Mouse (Mus musculus) limb, embryonic 14.5 days (tissue): ENCODE data around the gene Marc1. TPM values are rescaled to one million over a fixed set of nuclear protein-coding genes. Genes with fewer than 3 reads are reported as not detected.

Experiments used
- ATAC-seq: fragments of 200-750 bp; cut with Nextera tagmentation; 2 replicates; pipeline ENCODE4 v1.8.0; 2017; ENCODE audit warnings: low read depth, moderate number of reproducible peaks, moderate TSS enrichment; ENCODE audit not compliant: low FRiP score
- DNase-seq: peaks from one replicate; pipeline ENCODE4 v3.0.0-alpha.2; 2015; ENCODE audit warnings: low spot score
- H3K27ac ChIP-seq: fragments of 300-500 bp; sonication (generic); replicated peaks from 2 replicates; pipeline ENCODE4 v1.5.1; 2014; ENCODE audit warnings: low read depth, mild to moderate bottlenecking, low read length, moderate library complexity, mixed read lengths
- H3K27me3 ChIP-seq: fragments of 300-500 bp; sonication (generic); 2 replicates; pipeline ENCODE4 v1.6.1; 2014; ENCODE audit warnings: low read length, mixed read lengths; ENCODE audit not compliant: control insufficient read depth, insufficient read depth
- H3K36me3 ChIP-seq: fragments of 300-500 bp; sonication (generic); 2 replicates; pipeline ENCODE4 v1.6.1; 2014; ENCODE audit warnings: mild to moderate bottlenecking, low read length, moderate library complexity, mixed read lengths; ENCODE audit not compliant: control insufficient read depth, insufficient read depth
- H3K4me1 ChIP-seq: fragments of 300-500 bp; sonication (generic); 2 replicates; pipeline ENCODE4 v1.6.1; 2014; ENCODE audit warnings: antibody characterized with exemption, low read length, mixed read lengths; ENCODE audit not compliant: control insufficient read depth, insufficient read depth
- H3K4me2 ChIP-seq: fragments of 300-500 bp; sonication (generic); replicated peaks from 2 replicates; pipeline ENCODE4 v1.6.1; 2014; ENCODE audit warnings: low read depth, mild to moderate bottlenecking, low read length, moderate library complexity; ENCODE audit not compliant: severe bottlenecking
- H3K4me3 ChIP-seq: fragments of 300-500 bp; sonication (generic); replicated peaks from 2 replicates; pipeline ENCODE4 v1.5.1; 2014; ENCODE audit warnings: low read length
- H3K9ac ChIP-seq: fragments of 300-500 bp; sonication (generic); 2 replicates; pipeline ENCODE4 v1.6.1; 2014; ENCODE audit warnings: mild to moderate bottlenecking, low read depth, low read length, moderate library complexity; ENCODE audit not compliant: severe bottlenecking
- H3K9me3 ChIP-seq: fragments of 300-500 bp; sonication (generic); 2 replicates; pipeline ENCODE4 v1.6.1; 2016; ENCODE audit warnings: low read length; ENCODE audit not compliant: control insufficient read depth
- POLR2A ChIP-seq: fragments of 200-500 bp; IDR thresholded peaks from 2 replicates; pipeline ENCODE4 v1.8.0; 2012; ENCODE audit warnings: inconsistent platforms, mild to moderate bottlenecking, moderate library complexity, borderline replicate concordance; ENCODE audit not compliant: insufficient read depth, insufficient read length; ENCODE audit errors: extremely low read depth
- WGBS: fragments of 180-500 bp; shearing (Covaris S2); extraction: QIAGEN DNeasy Blood & Tissue Kit; methylation state at CpG from one replicate; pipeline ENCODE4 v1.1.7; 2014; 5-methylcytosine and 5-hydroxymethylcytosine counted together
- polyA plus RNA-seq, 2 experiments: library from polyadenylated mRNA; depleted of rRNA in 1 of 2; stranded (reverse) in 1 of 2; unstranded in 1 of 2; fragments of >200 nt; fragmentation: Nextera tagmentation in 1 of 2; extraction: Ambion mirVana in 1 of 2; gene quantifications; 2 replicates each; pipeline versions ENCODE4 v1.2.1 to v1.2.3; 2012 to 2014

Gene Marc1
- polyA plus RNA-seq, 2 experiments = 0.11 to 0.13 TPM

GRCm38 (mm10) chr1:184775289-184775688 is 35.8 kb downstream of the Marc1 start:
- Histone ChIP-seq H3K36me3 (no peaks in the 10 kb centered on the region), H3K9me3 (no peaks in the 10 kb centered on the region), H3K27me3 (no peaks in the 10 kb centered on the region), H3K9ac (no peak overlapping the region), H3K4me3 (no peak overlapping the region), H3K4me2 (no peak overlapping the region), H3K4me1 (no peaks in the 10 kb centered on the region), H3K27ac (no peak overlapping the region)
- DNase-seq = no peak
- no peak for TF ChIP-seq POLR2A
- 65% methylated on average over 9 of the region's 9 CpGs for WGBS
- no peak for ATAC-seq

- Histone ChIP-seq H3K9ac (no peak overlapping the region), H3K27ac (no peak overlapping the region), H3K9me3 (no peaks in the 10 kb centered on the region), H3K4me2 (peak overlapping the region; percentile 2), H3K36me3 (no peaks in the 10 kb centered on the region), H3K27me3 (no peaks in the 10 kb centered on the region), H3K4me1 (no peaks in the 10 kb centered on the region), H3K4me3 (0 out of 2 replicates have a peak overlapping the region, but pooled peaks have one; percentile 0)
- 13% methylated on average over 9 of the region's 9 CpGs for WGBS
- no peak for DNase-seq
- no peak for TF ChIP-seq POLR2A
- no peak for ATAC-seq
Observed at GRCm38 (mm10) chr1:184771891-184772249, 39.2 kb downstream of the Marc1 start.

GRCm38 (mm10) chr1:184771202-184771890 is 39.8 kb downstream of the Marc1 start:
- H3K4me1 ChIP-seq = no peaks in the 10 kb centered on the region
- H3K27ac ChIP-seq = no peak overlapping the region
- peak; percentile 87 for DNase-seq
- H3K4me2 ChIP-seq = peak overlapping the region; percentile 33
- no peaks in the 10 kb centered on the region for H3K27me3 ChIP-seq
- H3K9me3 ChIP-seq = no peaks in the 10 kb centered on the region
- H3K36me3 ChIP-seq = no peaks in the 10 kb centered on the region
- ATAC-seq = peak; percentile 63
- H3K4me3 ChIP-seq = 0 out of 2 replicates have a peak overlapping the region, but pooled peaks have one; percentile 0
- no peak for TF ChIP-seq POLR2A
- 16% methylated on average over 18 of the region's 18 CpGs for WGBS
- 0 out of 2 replicates have a peak overlapping the region, but pooled peaks have one; percentile 16 for H3K9ac ChIP-seq

GRCm38 (mm10) chr1:184763866-184764265 is 47.2 kb downstream of the Marc1 start:
- ATAC-seq (no peak), DNase-seq (no peak)
- peaks cover 7% of the 10 kb centered on the region; the same call in 1 of the 2 replicates for H3K4me1 ChIP-seq
- WGBS = 31% methylated on average over 3 of the region's 3 CpGs
- H3K9me3 ChIP-seq = no peaks in the 10 kb centered on the region
- no peak for TF ChIP-seq POLR2A
- no peak overlapping the region for H3K9ac ChIP-seq
- H3K36me3 ChIP-seq = no peaks in the 10 kb centered on the region
- no peaks in the 10 kb centered on the region for H3K27me3 ChIP-seq
- H3K27ac ChIP-seq = no peak overlapping the region
- no peak overlapping the region for H3K4me3 ChIP-seq
- H3K4me2 ChIP-seq = no peak overlapping the region

- 46% methylated on average over 5 of the region's 5 CpGs for WGBS
- no peak overlapping the region for H3K4me2 ChIP-seq
- DNase-seq (peak; percentile 55), ATAC-seq (peak; percentile 37; the same call in 1 of the 2 replicates)
- no peak overlapping the region for H3K4me3 ChIP-seq
- no peak overlapping the region for H3K27ac ChIP-seq
- no peaks in the 10 kb centered on the region for H3K27me3 ChIP-seq
- H3K36me3 ChIP-seq = no peaks in the 10 kb centered on the region
- no peak for TF ChIP-seq POLR2A
- no peak overlapping the region for H3K9ac ChIP-seq
- peaks cover 7% of the 10 kb centered on the region; the same call in 1 of the 2 replicates for H3K4me1 ChIP-seq
- no peaks in the 10 kb centered on the region for H3K9me3 ChIP-seq
Observed at GRCm38 (mm10) chr1:184762941-184763340, 48.2 kb downstream of the Marc1 start.
